Mouse (Mus musculus) ovary, adult 10 weeks (tissue): ENCODE measurements around the gene Cfc1. TPM values are rescaled to one million over a fixed set of nuclear protein-coding genes. Genes with fewer than 3 reads are reported as not detected.

Experiments used
- polyA plus RNA-seq: library from polyadenylated mRNA; stranded (reverse); fragments of 350-450 nt; fragmentation: Illumina TruSeq; extraction: RNeasy Lipid Tissue Mini Kit (QIAGEN cat#74804); gene quantifications from one replicate; pipeline ENCODE4 v1.2.3, GENCODE M21; 2014

Gene Cfc1
- not detected for polyA plus RNA-seq

GRCm38 (mm10) chr1:34535043-34535698, at the start of gene Cfc1:
Gene Cfc1, plus strand, starts transcription at chr1:34535648.

GRCm38 (mm10) chr1:34560843-34561242, 25.4 kb downstream of the Cfc1 start, which contains the start of gene Prss40:
Gene Prss40, minus strand, starts transcription at chr1:34560943.

GRCm38 (mm10) chr1:34578851-34579781, 43.7 kb downstream of the Cfc1 start, which contains the start of gene Amer3:
Gene Amer3, plus strand, starts transcription at chr1:34579657.

Other genes starting within 250 kb of the Cfc1 start
- 18.3 TPM for gene Ccdc115, start 96.0 kb upstream of the Cfc1 start, polyA plus RNA-seq
- 17.6 TPM for gene Imp4, start 95.8 kb upstream of the Cfc1 start, polyA plus RNA-seq
- not detected for gene Ptpn18, start 75.9 kb upstream of the Cfc1 start, polyA plus RNA-seq
- not detected for gene Prss39, start 37.2 kb upstream of the Cfc1 start, polyA plus RNA-seq
- not detected for gene Prss40, start 25.3 kb downstream of the Cfc1 start, polyA plus RNA-seq
- not detected for gene Amer3, start 44.0 kb downstream of the Cfc1 start, polyA plus RNA-seq